Mouse (Mus musculus) midbrain, embryonic 15.5 days (tissue): Measurements from ENCODE around the gene Ptges3. TPM values are rescaled to one million over a fixed set of nuclear protein-coding genes. Genes with fewer than 3 reads are reported as not detected.
"Not testable (repeated sequence)": the region's sequence is repeated elsewhere in the genome, so short reads cannot be mapped to it uniquely, and the experiment has no call there.

Experiments
- ATAC-seq: fragments of 200-750 bp; cut with Nextera tagmentation; replicated peaks from 2 replicates; pipeline ENCODE4 v1.8.0; 2017; ENCODE audit warnings: moderate TSS enrichment
- H3K27ac ChIP-seq: fragments of 300-500 bp; sonication (generic); 2 replicates; pipeline ENCODE4 v1.5.1; 2015; ENCODE audit warnings: mild to moderate bottlenecking, inconsistent platforms
- H3K27me3 ChIP-seq: fragments of 300-500 bp; sonication (generic); replicated peaks from 2 replicates; pipeline ENCODE4 v1.6.1; 2015; ENCODE audit warnings: inconsistent platforms
- H3K36me3 ChIP-seq: fragments of 300-500 bp; sonication (generic); replicated peaks from 2 replicates; pipeline ENCODE4 v1.6.1; 2015; ENCODE audit warnings: inconsistent platforms
- H3K4me1 ChIP-seq: fragments of 300-500 bp; sonication (generic); 2 replicates; pipeline ENCODE4 v1.6.1; 2015; ENCODE audit warnings: inconsistent platforms
- H3K4me2 ChIP-seq: fragments of 300-500 bp; sonication (generic); 2 replicates; pipeline ENCODE4 v1.6.1; 2015; ENCODE audit warnings: inconsistent platforms, mild to moderate bottlenecking, moderate library complexity
- H3K4me3 ChIP-seq: fragments of 300-500 bp; sonication (generic); 2 replicates; pipeline ENCODE4 v1.5.1; 2015; ENCODE audit warnings: mild to moderate bottlenecking, inconsistent platforms
- H3K9ac ChIP-seq: fragments of 300-500 bp; sonication (generic); 2 replicates; pipeline ENCODE4 v1.6.1; 2015; ENCODE audit warnings: mild to moderate bottlenecking, inconsistent platforms
- H3K9me3 ChIP-seq: fragments of 300-500 bp; sonication (generic); 2 replicates; pipeline ENCODE4 v1.6.1; 2016; ENCODE audit warnings: inconsistent platforms
- WGBS: fragments of 180-500 bp; shearing (Covaris S2); methylation state at CpG from one replicate; pipeline ENCODE4 v1.1.7; 2015; ENCODE audit warnings: mixed read lengths; 5-methylcytosine and 5-hydroxymethylcytosine counted together
- polyA plus RNA-seq: library from polyadenylated mRNA; unstranded; fragments of >200 nt; fragmentation: Nextera tagmentation; extraction: Ambion mirVana; gene quantifications from 2 replicates; pipeline ENCODE4 v1.2.1, GENCODE M21; 2015

The Ptges3 gene
- polyA plus RNA-seq, 1 experiment from 2014 or later = 372 TPM

GRCm38 (mm10) chr10:128087216-128087615, 28.5 kb downstream of the Ptges3 start:
- H3K36me3 ChIP-seq = peaks cover 52% of the 10 kb centered on the region
- H3K4me1 ChIP-seq = peaks cover 45% of the 10 kb centered on the region
- not testable (repeated sequence) for H3K27ac ChIP-seq, ATAC-seq, H3K9me3 ChIP-seq, H3K4me3 ChIP-seq, H3K9ac ChIP-seq, H3K27me3 ChIP-seq, H3K4me2 ChIP-seq
- 96% methylated on average over 2 of the region's 2 CpGs for WGBS

GRCm38 (mm10) chr10:128088181-128088580, 29.4 kb downstream of the Ptges3 start:
- Histone ChIP-seq H3K27me3 (no peaks in the 10 kb centered on the region), H3K9me3 (no peaks in the 10 kb centered on the region), H3K4me1 (peaks cover 46% of the 10 kb centered on the region), H3K9ac (no peak overlapping the region), H3K4me3 (no peak overlapping the region), H3K27ac (no peak overlapping the region), H3K4me2 (no peak overlapping the region), H3K36me3 (peaks cover 52% of the 10 kb centered on the region)
- 91% methylated on average over 5 of the region's 5 CpGs for WGBS
- no peak for ATAC-seq

DNA sequence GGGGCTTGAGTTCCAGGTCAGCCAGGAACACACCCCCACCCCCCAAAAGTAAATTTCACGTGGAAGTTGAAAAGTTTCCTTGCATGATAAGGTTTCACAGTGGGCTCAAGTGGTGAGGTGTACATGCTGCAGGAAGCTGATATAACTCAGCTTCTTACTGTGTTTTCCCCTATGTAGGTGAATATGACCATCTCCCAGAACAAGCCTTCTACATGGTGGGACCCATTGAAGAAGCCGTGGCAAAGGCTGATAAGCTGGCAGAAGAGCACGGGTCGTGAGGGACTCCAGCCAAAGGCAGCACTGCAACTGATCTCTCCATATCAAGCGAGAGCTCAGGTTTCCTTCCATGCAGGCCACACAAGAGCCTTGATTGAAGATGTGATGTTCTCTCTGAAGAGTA, 31.1 kb downstream of the Ptges3 start:
- H3K27me3 ChIP-seq = no peaks in the 10 kb centered on the region
- no peak overlapping the region for H3K4me2 ChIP-seq
- no peak overlapping the region for H3K4me3 ChIP-seq
- H3K36me3 ChIP-seq = peaks cover 51% of the 10 kb centered on the region
- peaks cover 55% of the 10 kb centered on the region for H3K4me1 ChIP-seq
- no peak for ATAC-seq
- H3K27ac ChIP-seq = no peak overlapping the region
- H3K9ac ChIP-seq = no peak overlapping the region
- WGBS = 77% methylated on average over 5 of the region's 5 CpGs
- no peaks in the 10 kb centered on the region for H3K9me3 ChIP-seq

GRCm38 (mm10) chr10:128090651-128091563, 32.2 kb downstream of the Ptges3 start:
- no peaks in the 10 kb centered on the region for H3K27me3 ChIP-seq
- 9% methylated on average over 14 of the region's 14 CpGs for WGBS
- peak overlapping the region; percentile 52; the same call in 1 of the 2 replicates for H3K27ac ChIP-seq
- peak; percentile 21; the same call in 1 of the 2 replicates for ATAC-seq
- H3K9ac ChIP-seq = no peak overlapping the region; the same call in 1 of the 2 replicates
- H3K4me1 ChIP-seq = peaks cover 48% of the 10 kb centered on the region
- H3K9me3 ChIP-seq = no peaks in the 10 kb centered on the region
- H3K4me3 ChIP-seq = peak overlapping the region; percentile 66
- H3K4me2 ChIP-seq = peak overlapping the region; percentile 87
- peaks cover 41% of the 10 kb centered on the region for H3K36me3 ChIP-seq

DNA sequence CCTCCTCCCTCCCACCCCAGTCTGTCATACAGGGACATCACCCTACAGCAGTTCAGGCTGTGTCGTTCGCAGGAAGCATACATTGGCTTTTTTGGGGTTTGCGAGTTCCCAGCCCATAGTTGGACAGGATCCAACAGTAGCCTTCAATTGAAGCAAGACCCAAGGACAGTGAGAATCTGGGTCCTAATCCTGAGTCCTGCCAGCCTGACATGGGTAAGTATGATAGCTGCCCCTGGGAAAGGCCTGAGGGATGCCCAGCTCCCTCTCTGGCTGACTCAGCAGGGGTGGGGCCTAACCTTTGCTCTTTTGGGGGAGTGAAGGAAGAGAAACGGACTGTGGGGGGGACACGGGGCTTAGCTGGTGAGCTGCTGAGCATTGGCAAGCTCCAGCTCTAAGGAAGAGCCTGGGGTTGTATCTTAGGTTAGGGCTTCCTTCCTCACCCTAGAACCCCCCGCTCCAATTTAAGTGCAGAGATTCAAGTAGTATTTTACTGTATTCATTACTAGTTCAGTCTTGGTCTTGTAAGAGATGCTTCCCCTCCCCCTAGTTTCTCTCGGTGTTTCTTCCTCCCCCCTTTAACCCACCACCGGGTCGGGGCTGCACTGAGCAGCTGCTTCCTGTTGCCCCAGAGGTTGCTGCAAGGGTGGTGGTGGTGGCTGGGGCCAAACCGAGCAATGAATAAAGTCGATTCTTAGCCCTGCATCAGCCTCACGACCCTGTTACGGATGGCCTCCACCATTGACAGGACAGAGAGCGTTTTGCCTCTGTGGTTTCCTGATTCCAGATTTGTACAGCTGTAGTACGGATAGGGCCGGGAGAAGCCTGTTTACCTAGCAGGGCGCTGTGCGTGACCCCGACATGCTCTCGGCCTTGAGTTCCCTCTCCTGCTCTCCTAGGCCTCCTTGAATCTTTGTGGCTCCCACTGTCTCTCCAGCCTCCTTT, 33.1 kb downstream of the Ptges3 start, which contains the start of gene Baz2a:
TSS of gene Baz2a (plus strand) at position 14 of the 942 bp plus-strand sequence.
- 2% methylated on average over 20 of the region's 20 CpGs for WGBS
- H3K27ac ChIP-seq = peak within 1 kb of the TSS; percentile 79
- peak; percentile 12; the same call in 1 of the 2 replicates for ATAC-seq
- no peaks in the 10 kb centered on the region for H3K27me3 ChIP-seq
- H3K9me3 ChIP-seq = no peaks in the 10 kb centered on the region
- H3K36me3 ChIP-seq = peaks cover 31% of the 10 kb centered on the region
- peaks cover 46% of the 10 kb centered on the region for H3K4me1 ChIP-seq
- peak within 1 kb of the TSS; percentile 87 for H3K4me2 ChIP-seq
- peak within 1 kb of the TSS; percentile 66 for H3K9ac ChIP-seq
- peak within 1 kb of the TSS; percentile 66 for H3K4me3 ChIP-seq

GRCm38 (mm10) chr10:128092506-128093495, 34.0 kb downstream of the Ptges3 start:
- H3K4me1 ChIP-seq = peaks cover 49% of the 10 kb centered on the region
- H3K9ac ChIP-seq = peak overlapping the region; percentile 66
- H3K27ac ChIP-seq = peak overlapping the region; percentile 79
- H3K4me3 ChIP-seq = peak overlapping the region; percentile 66
- no peaks in the 10 kb centered on the region for H3K9me3 ChIP-seq
- WGBS = under 1% methylated on average over 66 of the region's 88 CpGs
- ATAC-seq = peak; percentile 45
- peaks cover 26% of the 10 kb centered on the region for H3K36me3 ChIP-seq
- H3K4me2 ChIP-seq = peak overlapping the region; percentile 87
- no peaks in the 10 kb centered on the region for H3K27me3 ChIP-seq

DNA sequence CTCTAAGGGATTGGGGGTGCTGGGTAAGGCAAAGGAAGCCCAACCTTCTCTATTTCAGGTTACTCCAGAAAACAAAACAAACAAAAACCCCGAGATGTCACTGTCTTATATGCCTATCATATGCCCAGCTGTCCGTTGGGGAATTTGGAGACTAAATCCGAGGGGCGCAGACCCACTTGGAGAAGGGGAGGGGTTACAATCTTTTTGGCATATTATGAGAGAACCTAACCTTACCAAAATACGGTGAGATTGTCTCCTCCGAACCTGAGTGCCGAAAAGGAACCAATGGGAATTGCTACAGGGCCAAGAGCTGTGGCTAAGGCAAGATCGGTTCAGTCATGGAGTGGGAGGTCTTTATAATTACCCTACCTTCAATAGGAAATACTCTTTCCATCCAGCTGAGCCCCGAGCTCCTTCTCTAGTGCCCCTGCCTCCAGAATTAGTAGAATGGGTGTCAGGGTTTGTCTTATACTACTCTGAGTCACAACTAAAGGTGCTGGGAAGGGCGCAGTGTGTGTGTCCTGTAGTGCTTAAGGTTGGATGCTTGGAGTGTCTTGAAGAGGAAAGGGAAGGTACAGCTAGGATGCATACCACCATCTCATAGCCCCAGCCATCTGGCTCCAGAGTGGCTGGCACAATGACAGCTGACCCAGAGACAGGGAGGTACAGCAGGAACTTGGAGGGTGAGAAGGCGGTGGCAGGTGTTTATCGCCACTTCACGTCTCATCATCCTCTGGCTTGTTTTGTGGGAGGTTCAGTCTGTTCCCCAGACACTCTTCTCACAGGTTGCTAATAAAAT, 34.9 kb downstream of the Ptges3 start:
- WGBS = 24% methylated on average over 13 of the region's 13 CpGs
- Histone ChIP-seq H3K27ac (peak overlapping the region; percentile 79), H3K27me3 (no peaks in the 10 kb centered on the region), H3K36me3 (peaks cover 17% of the 10 kb centered on the region), H3K9me3 (no peaks in the 10 kb centered on the region), H3K4me3 (peak overlapping the region; percentile 66), H3K9ac (peak overlapping the region; percentile 66), H3K4me2 (peak overlapping the region; percentile 87), H3K4me1 (peaks cover 58% of the 10 kb centered on the region)
- ATAC-seq = no peak

- WGBS = 11% methylated on average over 19 of the region's 19 CpGs
- H3K27ac ChIP-seq = no peak overlapping the region; the same call in 1 of the 2 replicates
Observed at GRCm38 (mm10) chr10:128094340-128094968, 35.7 kb downstream of the Ptges3 start.

DNA sequence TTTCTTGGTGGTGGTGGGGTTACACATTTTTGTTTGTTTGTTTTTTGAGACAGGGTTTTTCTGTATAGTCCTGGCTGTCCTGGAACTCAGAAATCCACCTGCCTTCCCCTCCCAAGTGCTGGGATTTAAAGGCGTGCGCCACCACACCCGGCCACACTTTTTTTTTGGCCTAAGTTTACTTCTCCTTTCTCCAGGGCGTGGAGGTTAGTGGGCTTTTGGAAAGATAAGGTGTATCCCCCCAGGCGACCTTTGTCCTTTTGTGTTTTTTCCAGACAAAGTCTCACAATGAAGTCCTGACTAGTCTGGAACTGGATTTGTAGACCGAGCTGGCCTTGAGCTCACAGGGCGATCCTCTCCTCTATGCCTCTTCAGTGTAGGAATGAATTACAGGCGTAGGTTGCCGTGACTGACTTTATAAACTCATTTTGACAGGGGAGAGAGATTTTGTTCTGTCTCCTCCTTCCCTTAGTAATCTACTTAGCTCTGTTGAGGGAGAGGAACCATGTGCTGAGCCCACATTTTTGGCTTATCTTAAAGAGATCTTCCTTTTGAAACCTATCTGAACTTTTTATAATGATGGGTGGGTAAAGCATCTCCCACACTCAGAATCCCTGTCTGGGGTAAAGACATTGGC, 36.4 kb downstream of the Ptges3 start:
- ATAC-seq = no peak
- Histone ChIP-seq H3K4me2 (peak overlapping the region; percentile 87), H3K4me3 (no peak overlapping the region), H3K27me3 (no peaks in the 10 kb centered on the region), H3K27ac (no peak overlapping the region), H3K4me1 (peaks cover 59% of the 10 kb centered on the region), H3K9ac (no peak overlapping the region), H3K9me3 (no peaks in the 10 kb centered on the region), H3K36me3 (peaks cover 3% of the 10 kb centered on the region; the same call in 1 of the 2 replicates)
- 28% methylated on average over 9 of the region's 9 CpGs for WGBS

More at GRCm38 (mm10) chr10:128094340-128094968, 35.7 kb downstream of the Ptges3 start:
- peaks cover 59% of the 10 kb centered on the region for H3K4me1 ChIP-seq
- H3K4me3 ChIP-seq = peak overlapping the region; percentile 19; the same call in 1 of the 2 replicates
- no peak overlapping the region for H3K9ac ChIP-seq
- H3K27me3 ChIP-seq = no peaks in the 10 kb centered on the region
- peak overlapping the region; percentile 87 for H3K4me2 ChIP-seq
- no peaks in the 10 kb centered on the region for H3K9me3 ChIP-seq
- ATAC-seq = 0 out of 2 replicates have a peak, but pooled peaks have one; percentile 16
- H3K36me3 ChIP-seq = peaks cover 10% of the 10 kb centered on the region

GRCm38 (mm10) chr10:128096313-128096692, 37.5 kb downstream of the Ptges3 start:
- Histone ChIP-seq H3K27ac (no peak overlapping the region), H3K4me2 (peak overlapping the region; percentile 74), H3K4me3 (peak overlapping the region; percentile 80), H3K9me3 (no peaks in the 10 kb centered on the region), H3K9ac (0 out of 2 replicates have a peak overlapping the region, but pooled peaks have one; percentile 85), H3K4me1 (peaks cover 49% of the 10 kb centered on the region), H3K27me3 (no peaks in the 10 kb centered on the region), H3K36me3 (no peaks in the 10 kb centered on the region)
- 15% methylated on average over 4 of the region's 4 CpGs for WGBS
- no peak for ATAC-seq
